Mouse (Mus musculus) forebrain, embryonic 13.5 days (tissue): ENCODE results near the gene Clca1. TPM values are rescaled to one million over a fixed set of nuclear protein-coding genes. Genes with fewer than 3 reads are reported as not detected.

ENCODE experiments used
- ATAC-seq: fragments of 200-750 bp; cut with Nextera tagmentation; 2 replicates; pipeline ENCODE4 v1.8.0; 2017
- H3K27ac ChIP-seq: fragments of 300-500 bp; sonication (generic); 2 replicates; pipeline ENCODE4 v1.5.1; 2015; ENCODE audit warnings: inconsistent platforms, mild to moderate bottlenecking, moderate library complexity
- H3K27me3 ChIP-seq: fragments of 300-500 bp; sonication (generic); 2 replicates; pipeline ENCODE4 v1.6.1; 2015; ENCODE audit warnings: mild to moderate bottlenecking, inconsistent platforms
- H3K36me3 ChIP-seq: fragments of 300-500 bp; sonication (generic); 2 replicates; pipeline ENCODE4 v1.6.1; 2015; ENCODE audit warnings: mild to moderate bottlenecking, inconsistent platforms; ENCODE audit not compliant: poor library complexity, severe bottlenecking
- H3K4me1 ChIP-seq: fragments of 300-500 bp; sonication (generic); 2 replicates; pipeline ENCODE4 v1.6.1; 2015; ENCODE audit warnings: inconsistent platforms
- H3K4me2 ChIP-seq: fragments of 300-500 bp; sonication (generic); 2 replicates; pipeline ENCODE4 v1.6.1; 2015; ENCODE audit warnings: inconsistent platforms, mild to moderate bottlenecking, moderate library complexity
- H3K4me3 ChIP-seq: fragments of 300-500 bp; sonication (generic); 2 replicates; pipeline ENCODE4 v1.5.1; 2015; ENCODE audit warnings: mild to moderate bottlenecking, inconsistent platforms
- H3K9ac ChIP-seq: fragments of 300-500 bp; sonication (generic); 2 replicates; pipeline ENCODE4 v1.6.1; 2015; ENCODE audit warnings: mild to moderate bottlenecking, inconsistent platforms
- H3K9me3 ChIP-seq: fragments of 300-500 bp; sonication (generic); replicated peaks from 2 replicates; pipeline ENCODE4 v1.6.1; 2016; ENCODE audit warnings: inconsistent platforms
- WGBS: fragments of 180-500 bp; shearing (Covaris S2); methylation state at CpG from one replicate; pipeline ENCODE4 v1.1.7; 2015; 5-methylcytosine and 5-hydroxymethylcytosine counted together
- polyA plus RNA-seq: library from polyadenylated mRNA; unstranded; fragments of >200 nt; fragmentation: Nextera tagmentation; extraction: Ambion mirVana; gene quantifications from 2 replicates; pipeline ENCODE4 v1.2.1, GENCODE M21; 2015

Clca1 gene
- polyA plus RNA-seq, 1 experiment from 2014 or later = not detected

GRCm38 (mm10) chr3:144993055-144993454, 39.5 kb downstream of the Clca1 start:
- Histone ChIP-seq H3K9ac (no peak overlapping the region), H3K27me3 (no peaks in the 10 kb centered on the region), H3K4me2 (no peak overlapping the region), H3K9me3 (no peaks in the 10 kb centered on the region), H3K4me3 (no peak overlapping the region), H3K4me1 (no peaks in the 10 kb centered on the region), H3K36me3 (no peaks in the 10 kb centered on the region), H3K27ac (no peak overlapping the region)
- 88% methylated on average over 5 of the region's 5 CpGs for WGBS
- no peak for ATAC-seq

- Histone ChIP-seq H3K36me3 (no peaks in the 10 kb centered on the region), H3K9me3 (no peaks in the 10 kb centered on the region), H3K4me3 (no peak overlapping the region), H3K27ac (no peak overlapping the region), H3K9ac (no peak overlapping the region), H3K27me3 (no peaks in the 10 kb centered on the region), H3K4me1 (no peaks in the 10 kb centered on the region), H3K4me2 (no peak overlapping the region)
- no peak for ATAC-seq
Measured at GRCm38 (mm10) chr3:144992618-144993017, 40.0 kb downstream of the Clca1 start.

- 80% methylated on average over 5 of the region's 5 CpGs for WGBS
- Histone ChIP-seq H3K36me3 (no peaks in the 10 kb centered on the region), H3K4me2 (no peak overlapping the region), H3K4me1 (no peaks in the 10 kb centered on the region), H3K27ac (no peak overlapping the region), H3K27me3 (no peaks in the 10 kb centered on the region), H3K9me3 (no peaks in the 10 kb centered on the region), H3K9ac (no peak overlapping the region), H3K4me3 (no peak overlapping the region)
- ATAC-seq = no peak
Measured at GRCm38 (mm10) chr3:144985890-144986289, 46.7 kb downstream of the Clca1 start.

GRCm38 (mm10) chr3:144980551-144980950, 52.0 kb downstream of the Clca1 start:
- no peak overlapping the region for H3K9ac ChIP-seq
- no peak overlapping the region for H3K4me2 ChIP-seq
- no peaks in the 10 kb centered on the region for H3K36me3 ChIP-seq
- no peaks in the 10 kb centered on the region for H3K9me3 ChIP-seq
- ATAC-seq = no peak
- H3K27ac ChIP-seq = no peak overlapping the region
- H3K27me3 ChIP-seq = no peaks in the 10 kb centered on the region
- H3K4me3 ChIP-seq = no peak overlapping the region
- WGBS = 90% methylated on average over 6 of the region's 6 CpGs
- H3K4me1 ChIP-seq = no peaks in the 10 kb centered on the region

GRCm38 (mm10) chr3:144977631-144978030, 54.9 kb downstream of the Clca1 start:
- H3K4me3 ChIP-seq = no peak overlapping the region
- no peaks in the 10 kb centered on the region for H3K27me3 ChIP-seq
- H3K4me1 ChIP-seq = no peaks in the 10 kb centered on the region
- H3K4me2 ChIP-seq = no peak overlapping the region
- WGBS = 9% methylated on average over 4 of the region's 4 CpGs
- no peak overlapping the region for H3K9ac ChIP-seq
- ATAC-seq = no peak
- H3K36me3 ChIP-seq = no peaks in the 10 kb centered on the region
- no peaks in the 10 kb centered on the region for H3K9me3 ChIP-seq
- no peak overlapping the region for H3K27ac ChIP-seq

- WGBS = 40% methylated on average over 1 of the region's 1 CpGs
- Histone ChIP-seq H3K27ac (no peak overlapping the region), H3K36me3 (no peaks in the 10 kb centered on the region), H3K4me1 (no peaks in the 10 kb centered on the region), H3K4me2 (no peak overlapping the region), H3K9me3 (no peaks in the 10 kb centered on the region), H3K9ac (no peak overlapping the region), H3K4me3 (no peak overlapping the region), H3K27me3 (no peaks in the 10 kb centered on the region)
- ATAC-seq = 0 out of 2 replicates have a peak, but pooled peaks have one; percentile 27
Measured at GRCm38 (mm10) chr3:144976091-144976490, 56.5 kb downstream of the Clca1 start.

- no peak for ATAC-seq
- H3K9ac ChIP-seq = no peak within 1 kb of the TSS
- no peak within 1 kb of the TSS for H3K27ac ChIP-seq
- no peaks in the 10 kb centered on the region for H3K9me3 ChIP-seq
- no peaks in the 10 kb centered on the region for H3K36me3 ChIP-seq
- H3K4me1 ChIP-seq = no peaks in the 10 kb centered on the region
- H3K4me2 ChIP-seq = no peak within 1 kb of the TSS
- H3K27me3 ChIP-seq = no peaks in the 10 kb centered on the region
- H3K4me3 ChIP-seq = no peak within 1 kb of the TSS
Measured at GRCm38 (mm10) chr3:144974945-144975344, 57.6 kb downstream of the Clca1 start, which contains the start of gene Clca4a. Clca4a (minus strand) TSS chr3:144975045.

GRCm38 (mm10) chr3:144971553-144972270, 60.9 kb downstream of the Clca1 start:
- Histone ChIP-seq H3K9ac (no peak overlapping the region), H3K9me3 (no peaks in the 10 kb centered on the region), H3K27ac (no peak overlapping the region), H3K27me3 (no peaks in the 10 kb centered on the region), H3K4me2 (no peak overlapping the region), H3K36me3 (no peaks in the 10 kb centered on the region), H3K4me1 (no peaks in the 10 kb centered on the region), H3K4me3 (no peak overlapping the region)
- ATAC-seq = no peak
- WGBS = 79% methylated on average over 9 of the region's 9 CpGs

GRCm38 (mm10) chr3:144969755-144970154, 62.8 kb downstream of the Clca1 start:
- no peaks in the 10 kb centered on the region for H3K36me3 ChIP-seq
- no peak overlapping the region for H3K4me3 ChIP-seq
- no peak overlapping the region for H3K4me2 ChIP-seq
- H3K27ac ChIP-seq = no peak overlapping the region
- H3K4me1 ChIP-seq = no peaks in the 10 kb centered on the region
- ATAC-seq = 0 out of 2 replicates have a peak, but pooled peaks have one; percentile 30
- WGBS = 87% methylated on average over 1 of the region's 1 CpGs
- no peaks in the 10 kb centered on the region for H3K9me3 ChIP-seq
- H3K27me3 ChIP-seq = no peaks in the 10 kb centered on the region
- H3K9ac ChIP-seq = no peak overlapping the region

GRCm38 (mm10) chr3:144966074-144966473, 66.5 kb downstream of the Clca1 start:
- WGBS = 68% methylated on average over 4 of the region's 4 CpGs
- H3K4me1 ChIP-seq = no peaks in the 10 kb centered on the region

More at GRCm38 (mm10) chr3:144966074-144966473, 66.5 kb downstream of the Clca1 start:
- Histone ChIP-seq H3K36me3 (no peaks in the 10 kb centered on the region), H3K4me2 (no peak overlapping the region), H3K27ac (no peak overlapping the region), H3K9ac (no peak overlapping the region), H3K27me3 (no peaks in the 10 kb centered on the region), H3K9me3 (no peaks in the 10 kb centered on the region), H3K4me3 (no peak overlapping the region)
- ATAC-seq = no peak

Other genes starting within 250 kb of the Clca1 start
- gene Clca3a2, start 213.3 kb downstream of the Clca1 start, polyA plus RNA-seq = 0.08 TPM in 1 of 2 replicates, not detected in the other
- gene Clca3b, start 183.4 kb downstream of the Clca1 start, polyA plus RNA-seq = not detected in 2 replicates
- gene Clca4b, start 100.2 kb downstream of the Clca1 start, polyA plus RNA-seq = not detected in 2 replicates
- not detected in 2 replicates for gene Clca4a, start 57.7 kb downstream of the Clca1 start, polyA plus RNA-seq
- gene Clca2, start 66.7 kb upstream of the Clca1 start, polyA plus RNA-seq = 0.09 TPM in 1 of 2 replicates, not detected in the other
- gene Odf2l, start 85.8 kb upstream of the Clca1 start, polyA plus RNA-seq = 21.9 and 25.4 TPM in 2 replicates